21 mouse cellular contexts compared by ENCODE assay signal in the genomic region with DNA sequence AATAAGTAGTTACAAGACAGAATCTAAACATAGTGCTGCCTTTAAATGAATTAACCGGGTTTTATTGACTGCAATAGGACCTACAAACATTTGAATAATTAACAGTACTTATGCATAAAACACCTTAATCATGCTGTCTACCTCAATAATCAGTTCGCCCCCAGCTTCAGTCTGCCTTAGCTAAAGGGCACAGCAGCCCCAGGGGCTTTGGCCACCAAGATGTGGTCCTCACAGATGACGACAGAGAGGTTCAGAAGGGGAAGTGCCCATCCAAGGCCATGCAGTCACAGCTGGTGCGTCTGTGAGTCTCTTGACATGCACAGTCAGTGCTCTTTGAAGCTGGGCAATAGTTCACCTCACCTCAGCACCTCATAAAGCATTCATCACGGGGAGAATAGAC.
DNase-seq lines count a peak whose midpoint lies in the region; ATAC-seq lines count a peak whose summit lies in the region.
"Had no signal": no experiment of that assay in that cellular context is flagged by ENCODE, and none has a peak within 500 bp of the region (broad histone marks: within the 10 kb centered on the region; RNA-seq: fewer than 3 reads in every experiment).

No protein-coding gene starts in this region.

- no peak overlapping the region for H3K4me3 ChIP-seq in forebrain, embryonic 13.5 days
- H3K4me3 ChIP-seq in forebrain, embryonic 16.5 days (replicated peaks; ENCODE audit: low read length), result no peak overlapping the region
- no peak overlapping the region for H3K4me3 ChIP-seq in midbrain, embryonic 12.5 days
- H3K4me3 ChIP-seq in midbrain, embryonic 16.5 days (ENCODE audit: low read depth, low read length), result no peak overlapping the region
- no peak overlapping the region for H3K4me3 ChIP-seq in limb, embryonic 10.5 days
- H3K4me3 ChIP-seq: forebrain, embryonic 10.5 days; heart, adult 2 months; heart, embryonic 10.5 days; heart, embryonic 13.5 days had no signal

- peak; percentile 31; the same call in 1 of the 2 replicates for ATAC-seq in forebrain, embryonic 13.5 days
- ATAC-seq in forebrain, embryonic 16.5 days, result no peak
- peak; percentile 34; the same call in 1 of the 2 replicates for ATAC-seq in midbrain, embryonic 12.5 days (ENCODE audit: low FRiP score, low read depth)
- no peak for ATAC-seq in midbrain, embryonic 16.5 days
- ATAC-seq: CD4-positive, CD25-positive, alpha-beta regulatory T cell, adult 4 months; intestine, postnatal 0 days had no signal

- H3K27ac ChIP-seq in forebrain, embryonic 13.5 days, result no peak overlapping the region
- H3K27ac ChIP-seq in forebrain, embryonic 16.5 days (ENCODE audit: low read length), result no peak overlapping the region
- no peak overlapping the region for H3K27ac ChIP-seq in midbrain, embryonic 12.5 days (replicated peaks)
- H3K27ac ChIP-seq in midbrain, embryonic 16.5 days (ENCODE audit: low read length), result no peak overlapping the region
- no peak overlapping the region for H3K27ac ChIP-seq in limb, embryonic 10.5 days
- H3K27ac ChIP-seq: forebrain, embryonic 10.5 days; heart, adult 2 months; heart, embryonic 10.5 days; heart, embryonic 13.5 days; hindbrain, embryonic 14.5 days had no signal

- H3K36me3 ChIP-seq in forebrain, embryonic 13.5 days (ENCODE audit: poor library complexity, severe bottlenecking), result no peaks in the 10 kb centered on the region
- H3K36me3 ChIP-seq in forebrain, embryonic 16.5 days (ENCODE audit: control insufficient read depth, insufficient read depth), result no peaks in the 10 kb centered on the region
- H3K36me3 ChIP-seq in midbrain, embryonic 12.5 days, result no peaks in the 10 kb centered on the region
- no peaks in the 10 kb centered on the region for H3K36me3 ChIP-seq in midbrain, embryonic 16.5 days (ENCODE audit: control insufficient read depth, insufficient read depth, low read length)
- H3K36me3 ChIP-seq in limb, embryonic 10.5 days, result no peaks in the 10 kb centered on the region
- H3K36me3 ChIP-seq: forebrain, embryonic 10.5 days; heart, embryonic 10.5 days; heart, embryonic 13.5 days had no signal

- H3K9ac ChIP-seq in forebrain, embryonic 13.5 days, result no peak overlapping the region
- no peak overlapping the region for H3K9ac ChIP-seq in forebrain, embryonic 16.5 days (replicated peaks; ENCODE audit: low read depth, low read length)
- no peak overlapping the region for H3K9ac ChIP-seq in midbrain, embryonic 12.5 days (replicated peaks)
- no peak overlapping the region for H3K9ac ChIP-seq in midbrain, embryonic 16.5 days (ENCODE audit: low read depth, low read length)
- H3K9ac ChIP-seq: heart, embryonic 13.5 days; hindbrain, embryonic 14.5 days had no signal

- peak; percentile 32 for DNase-seq in limb, embryonic 10.5 days (ENCODE audit: low spot score)
- no peak for DNase-seq in c-Kit-positive CD71-positive TER-119-positive erythroid progenitor cells, embryonic 14.5 days (ENCODE audit: low spot score)
- DNase-seq: adrenal gland, adult 2 months; adrenal gland, postnatal 14 days; cerebellum, adult 18-20 months; cerebellum, postnatal 10 days; gastrocnemius, postnatal 10 days; gastrocnemius, postnatal 36 days; heart, adult 2 months; heart, postnatal 14 days; heart, postnatal 4 days had no signal

- no peaks in the 10 kb centered on the region for H3K9me3 ChIP-seq in forebrain, embryonic 13.5 days (replicated peaks)
- H3K9me3 ChIP-seq in forebrain, embryonic 16.5 days (ENCODE audit: control insufficient read depth, low read length), result no peaks in the 10 kb centered on the region
- no peaks in the 10 kb centered on the region for H3K9me3 ChIP-seq in midbrain, embryonic 12.5 days
- H3K9me3 ChIP-seq in midbrain, embryonic 16.5 days (replicated peaks; ENCODE audit: control insufficient read depth, low read length, poor library complexity, severe bottlenecking), result no peaks in the 10 kb centered on the region
- H3K9me3 ChIP-seq in limb, embryonic 10.5 days (replicated peaks), result no peaks in the 10 kb centered on the region
- H3K9me3 ChIP-seq: forebrain, embryonic 10.5 days; heart, embryonic 10.5 days; heart, embryonic 13.5 days had no signal

- H3K4me1 ChIP-seq in forebrain, embryonic 13.5 days, result peaks cover 14% of the 10 kb centered on the region
- peaks cover 14% of the 10 kb centered on the region for H3K4me1 ChIP-seq in forebrain, embryonic 16.5 days (replicated peaks; ENCODE audit: control insufficient read depth, insufficient read depth, low read length)
- peaks cover 8% of the 10 kb centered on the region; the same call in 1 of the 2 replicates for H3K4me1 ChIP-seq in midbrain, embryonic 12.5 days
- no peaks in the 10 kb centered on the region for H3K4me1 ChIP-seq in midbrain, embryonic 16.5 days (ENCODE audit: control insufficient read depth, insufficient read depth, low read length)
- H3K4me1 ChIP-seq in limb, embryonic 10.5 days, result peaks cover 14% of the 10 kb centered on the region; the same call in 1 of the 2 replicates
- H3K4me1 ChIP-seq: heart, embryonic 10.5 days had no signal

- 79% methylated on average over 5 of the region's 5 CpGs for WGBS in forebrain, embryonic 13.5 days
- WGBS in forebrain, embryonic 16.5 days, result 73% methylated on average over 5 of the region's 5 CpGs
- WGBS in midbrain, embryonic 12.5 days, result 72% methylated on average over 5 of the region's 5 CpGs
- WGBS in midbrain, embryonic 16.5 days, result 60% methylated on average over 5 of the region's 5 CpGs
- WGBS in limb, embryonic 10.5 days, result 53% methylated on average over 5 of the region's 5 CpGs

- H3K4me2 ChIP-seq in forebrain, embryonic 13.5 days, result no peak overlapping the region
- no peak overlapping the region for H3K4me2 ChIP-seq in forebrain, embryonic 16.5 days (ENCODE audit: low read length)
- no peak overlapping the region for H3K4me2 ChIP-seq in midbrain, embryonic 12.5 days (replicated peaks)
- H3K4me2 ChIP-seq in midbrain, embryonic 16.5 days (ENCODE audit: low read length), result no peak overlapping the region
- H3K4me2 ChIP-seq: heart, embryonic 13.5 days; hindbrain, embryonic 14.5 days had no signal

- no peaks in the 10 kb centered on the region for H3K27me3 ChIP-seq in forebrain, embryonic 13.5 days
- H3K27me3 ChIP-seq in forebrain, embryonic 16.5 days (replicated peaks; ENCODE audit: control insufficient read depth, insufficient read depth, low read length), result no peaks in the 10 kb centered on the region
- no peaks in the 10 kb centered on the region for H3K27me3 ChIP-seq in midbrain, embryonic 12.5 days
- no peaks in the 10 kb centered on the region for H3K27me3 ChIP-seq in midbrain, embryonic 16.5 days (ENCODE audit: control insufficient read depth, insufficient read depth, low read depth, low read length)
- no peaks in the 10 kb centered on the region for H3K27me3 ChIP-seq in limb, embryonic 10.5 days (ENCODE audit: low read depth, poor library complexity, severe bottlenecking)
- H3K27me3 ChIP-seq: heart, embryonic 13.5 days had no signal

Comparison
In these comparisons a context has a peak if more than half of its experiments do, and no peak if none do; other contexts are left out.
1. ATAC-seq: peak in forebrain, embryonic 13.5 days (single experiment) and midbrain, embryonic 12.5 days (single experiment); none in forebrain, embryonic 16.5 days (single experiment) and midbrain, embryonic 16.5 days (single experiment).